In the genomic region with DNA sequence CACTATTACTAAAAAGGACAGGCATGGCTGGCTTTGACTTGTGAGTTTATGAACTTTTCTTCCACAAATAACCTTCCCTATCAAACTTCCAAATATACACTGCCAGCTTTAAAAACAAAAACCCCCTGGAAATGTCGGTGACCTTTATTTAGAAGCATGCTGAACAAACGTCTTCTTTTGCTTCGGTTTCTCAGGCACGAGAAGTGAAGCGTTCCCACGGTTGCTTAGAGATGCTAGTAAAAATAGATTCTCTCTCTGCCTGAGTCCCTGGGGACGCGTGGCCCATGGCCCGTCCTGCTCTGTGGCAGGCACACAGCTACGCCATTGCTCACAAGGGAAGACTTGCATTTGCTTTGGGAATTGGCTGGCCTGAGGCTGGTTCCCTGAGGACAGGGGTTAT, we compare ENCODE assay signal across 8 mouse cellular contexts. TPM values are rescaled to one million over a fixed set of nuclear protein-coding genes. Genes with fewer than 3 reads are reported as not detected.
DNase-seq lines count a peak whose midpoint lies in the region; ATAC-seq lines count a peak whose summit lies in the region.

No protein-coding gene starts in this region.

- no peak overlapping the region for H3K9ac ChIP-seq in heart, embryonic 11.5 days (ENCODE audit: low read depth, low read length)
- H3K9ac ChIP-seq in kidney, embryonic 15.5 days = no peak overlapping the region
- no peak overlapping the region for H3K9ac ChIP-seq in neural tube, embryonic 11.5 days (ENCODE audit: low read length)

- H3K27me3 ChIP-seq in heart, embryonic 11.5 days (ENCODE audit: control insufficient read depth, insufficient read depth, low read length) = no peaks in the 10 kb centered on the region
- no peaks in the 10 kb centered on the region for H3K27me3 ChIP-seq in kidney, embryonic 15.5 days
- no peaks in the 10 kb centered on the region for H3K27me3 ChIP-seq in neural tube, embryonic 11.5 days (ENCODE audit: control insufficient read depth, insufficient read depth, low read length)

- DNase-seq in adrenal gland, adult 2 months = peak; percentile 40
- DNase-seq in adrenal gland, postnatal 4 days (ENCODE audit: low spot score in 2 of 2) = no peak
- peak; percentile 40 for DNase-seq in neural tube, embryonic 11.5 days (ENCODE audit: low spot score)
- DNase-seq in layer of hippocampus, adult 18-20 months (ENCODE audit: low spot score in 2 of 2) = no peak
- DNase-seq in liver = no peak

- no peaks in the 10 kb centered on the region for H3K36me3 ChIP-seq in heart, embryonic 11.5 days (ENCODE audit: control insufficient read depth, insufficient read depth, low read length)
- H3K36me3 ChIP-seq in kidney, embryonic 15.5 days = no peaks in the 10 kb centered on the region
- H3K36me3 ChIP-seq in neural tube, embryonic 11.5 days (ENCODE audit: control insufficient read depth, insufficient read depth, low read length) = no peaks in the 10 kb centered on the region

- no peak overlapping the region for H3K4me2 ChIP-seq in heart, embryonic 11.5 days
- H3K4me2 ChIP-seq in kidney, embryonic 15.5 days = no peak overlapping the region
- H3K4me2 ChIP-seq in neural tube, embryonic 11.5 days (ENCODE audit: low read depth) = no peak overlapping the region

- H3K4me3 ChIP-seq in brown adipose tissue, adult 24 weeks (ENCODE audit: insufficient read depth, low read depth, low read length) = no peak overlapping the region
- H3K4me3 ChIP-seq in heart, embryonic 11.5 days (ENCODE audit: low read depth, low read length) = no peak overlapping the region
- no peak overlapping the region for H3K4me3 ChIP-seq in kidney, embryonic 15.5 days (replicated peaks)
- H3K4me3 ChIP-seq in neural tube, embryonic 11.5 days (ENCODE audit: low read depth, low read length) = no peak overlapping the region

- H3K27ac ChIP-seq in brown adipose tissue, adult 24 weeks (replicated peaks; ENCODE audit: low read depth, low read length) = peak overlapping the region; percentile 61
- peak overlapping the region; percentile 55 for H3K27ac ChIP-seq in heart, embryonic 11.5 days (ENCODE audit: low read depth, low read length)
- H3K27ac ChIP-seq in kidney, embryonic 15.5 days = peak overlapping the region; percentile 63
- H3K27ac ChIP-seq in neural tube, embryonic 11.5 days (ENCODE audit: low read depth, low read length) = peak overlapping the region; percentile 78

- no peaks in the 10 kb centered on the region; the same call in 1 of the 2 replicates for H3K4me1 ChIP-seq in brown adipose tissue, adult 24 weeks (ENCODE audit: control insufficient read depth, insufficient read depth, insufficient read length, low read length)
- peaks cover 17% of the 10 kb centered on the region for H3K4me1 ChIP-seq in heart, embryonic 11.5 days (ENCODE audit: control insufficient read depth, insufficient read depth, low read length)
- peaks cover 24% of the 10 kb centered on the region for H3K4me1 ChIP-seq in kidney, embryonic 15.5 days
- peaks cover 26% of the 10 kb centered on the region for H3K4me1 ChIP-seq in neural tube, embryonic 11.5 days (ENCODE audit: control insufficient read depth, insufficient read depth, low read length)

- ATAC-seq in heart, embryonic 11.5 days (replicated peaks; ENCODE audit: insufficient number of reproducible peaks, low FRiP score, low TSS enrichment) = no peak; the same call in 1 of the 2 replicates
- ATAC-seq in kidney, embryonic 15.5 days (replicated peaks; ENCODE audit: low FRiP score) = 0 out of 2 replicates have a peak, but pooled peaks have one; percentile 43
- no peak for ATAC-seq in neural tube, embryonic 11.5 days (ENCODE audit: insufficient read depth, low FRiP score, low TSS enrichment)

- no peaks in the 10 kb centered on the region for H3K9me3 ChIP-seq in heart, embryonic 11.5 days (replicated peaks; ENCODE audit: control insufficient read depth, low read length)
- H3K9me3 ChIP-seq in kidney, embryonic 15.5 days (replicated peaks) = no peaks in the 10 kb centered on the region
- no peaks in the 10 kb centered on the region for H3K9me3 ChIP-seq in neural tube, embryonic 11.5 days (ENCODE audit: control insufficient read depth, low read length)

- WGBS in heart, embryonic 11.5 days (ENCODE audit: insufficient replicate concordance) = 20% methylated on average over 10 of the region's 10 CpGs
- WGBS in kidney, embryonic 15.5 days = 16% methylated on average over 10 of the region's 10 CpGs
- 26% methylated on average over 10 of the region's 10 CpGs for WGBS in neural tube, embryonic 11.5 days

RNA-seq across cellular contexts. Expression of gene Ncf2, which starts 17.8 kb away (rescaled TPM):
- total RNA-seq in adrenal gland, adult 2 months (2021) = 1 to 10 TPM; 4.8 to 4.9 TPM
- polyA plus RNA-seq in adrenal gland, adult 2 months (2012; rRNA removed) = 1.6 and 1.7 TPM in 2 replicates
- 1 to 10 TPM; 5.4 to 7.3 TPM for total RNA-seq in adrenal gland, postnatal 4 days (2021)
- polyA plus RNA-seq in brown adipose tissue, adult 24 weeks (2012; ENCODE audit: insufficient read depth, insufficient read length, missing spikeins) = 2.4 and 3.9 TPM in 2 replicates
- 3.7 and 4.7 TPM in 2 replicates for polyA plus RNA-seq in heart, embryonic 11.5 days (2014; fragmentation: Nextera tagmentation; extraction: Ambion mirVana)
- 7.8 and 9.0 TPM in 2 replicates for polyA plus RNA-seq in kidney, embryonic 15.5 days (2015; fragmentation: Nextera tagmentation; extraction: Ambion mirVana)
- 3.8 and 5.9 TPM in 2 replicates for polyA plus RNA-seq in neural tube, embryonic 11.5 days (2014; fragmentation: Nextera tagmentation; extraction: Ambion mirVana)
- 1 to 10 TPM; 2.7 to 3.4 TPM for total RNA-seq in layer of hippocampus, adult 18-20 months (2021)

RNA-seq across cellular contexts. Expression of gene Arpc5, which starts 51.5 kb away (rescaled TPM):
- 100 to 1,000 TPM in 1 of 2 experiments, 10 to 100 TPM in 1; 89.9 to 103 TPM for total RNA-seq in adrenal gland, adult 2 months (2021)
- 11.6 and 12.3 TPM in 2 replicates for polyA plus RNA-seq in adrenal gland, adult 2 months (2012; rRNA removed)
- 100 to 1,000 TPM; 120 to 124 TPM for total RNA-seq in adrenal gland, postnatal 4 days (2021)
- polyA plus RNA-seq in brown adipose tissue, adult 24 weeks (2012; ENCODE audit: insufficient read depth, insufficient read length, missing spikeins) = 62.6 and 85.9 TPM in 2 replicates
- polyA plus RNA-seq in heart, embryonic 11.5 days (2014; fragmentation: Nextera tagmentation; extraction: Ambion mirVana) = 257 and 268 TPM in 2 replicates
- polyA plus RNA-seq in kidney, embryonic 15.5 days (2015; fragmentation: Nextera tagmentation; extraction: Ambion mirVana) = 228 and 235 TPM in 2 replicates
- 297 and 303 TPM in 2 replicates for polyA plus RNA-seq in neural tube, embryonic 11.5 days (2014; fragmentation: Nextera tagmentation; extraction: Ambion mirVana)
- total RNA-seq in layer of hippocampus, adult 18-20 months (2021) = 100 to 1,000 TPM; 177 to 198 TPM

RNA-seq across cellular contexts. Expression of gene Rgl1, which starts 51.6 kb away (rescaled TPM):
- 10 to 100 TPM; 17.9 to 38.3 TPM for total RNA-seq in adrenal gland, adult 2 months (2021)
- polyA plus RNA-seq in adrenal gland, adult 2 months (2012; rRNA removed) = 4.3 and 4.4 TPM in 2 replicates
- 10 to 100 TPM; 50.8 to 60.7 TPM for total RNA-seq in adrenal gland, postnatal 4 days (2021)
- 14.7 and 20.5 TPM in 2 replicates for polyA plus RNA-seq in brown adipose tissue, adult 24 weeks (2012; ENCODE audit: insufficient read depth, insufficient read length, missing spikeins)
- 61.0 and 68.7 TPM in 2 replicates for polyA plus RNA-seq in heart, embryonic 11.5 days (2014; fragmentation: Nextera tagmentation; extraction: Ambion mirVana)
- 60.6 and 63.6 TPM in 2 replicates for polyA plus RNA-seq in kidney, embryonic 15.5 days (2015; fragmentation: Nextera tagmentation; extraction: Ambion mirVana)
- polyA plus RNA-seq in neural tube, embryonic 11.5 days (2014; fragmentation: Nextera tagmentation; extraction: Ambion mirVana) = 31.8 and 34.8 TPM in 2 replicates
- 100 to 1,000 TPM; 114 to 119 TPM for total RNA-seq in layer of hippocampus, adult 18-20 months (2021)

Comparison
In these comparisons a context has a peak if more than half of its experiments do, and no peak if none do; other contexts are left out.
1. DNase-seq: peak in adrenal gland, adult 2 months (single experiment) and neural tube, embryonic 11.5 days (single experiment); none in adrenal gland, postnatal 4 days (0 of 2), layer of hippocampus, adult 18-20 months (0 of 2) and liver (single experiment).
2. Peak in every context shown above with its lines, with median percentiles within 50 percentile points of each other: H3K27ac ChIP-seq.